Mouse (Mus musculus): Measurements from ENCODE around the gene Iqck.

GRCm38 (mm10) chr7:118807899-118808298 lies 47.7 kb upstream of the Iqck start:
- TF ChIP-seq POLR2A (IDR thresholded peaks at IDR 0.05; ENCODE audit: insufficient read depth, low read depth, low read length) = no peak
- TF ChIP-seq CTCF (IDR thresholded peaks at IDR 0.05) = no peak

Data from heart, adult 2 months (tissue).